Mouse (Mus musculus) thymus, adult 2 months (tissue): ENCODE measurements around the gene Sprr1a. TPM values are rescaled to one million over a fixed set of nuclear protein-coding genes. Genes with fewer than 3 reads are reported as not detected.
"Not testable (repeated sequence)": the region's sequence is repeated elsewhere in the genome, so short reads cannot be mapped to it uniquely, and the experiment has no call there.

Experiments used
- DNase-seq: peaks from one replicate; pipeline ENCODE4 v3.0.0; 2021
- H3K27ac ChIP-seq: fragments of 200-500 bp; 2 replicates; pipeline ENCODE4 v1.5.1; 2012; ENCODE audit warnings: low read length, control low read depth; ENCODE audit not compliant: control insufficient read depth, insufficient read depth
- H3K27me3 ChIP-seq: fragments of 200-500 bp; 2 replicates; pipeline ENCODE4 v1.6.1; 2012; ENCODE audit warnings: mild to moderate bottlenecking, low read length, moderate library complexity, mixed read lengths; ENCODE audit not compliant: control insufficient read depth, insufficient read depth
- H3K36me3 ChIP-seq: fragments of 200-500 bp; 2 replicates; pipeline ENCODE4 v1.6.1; 2012; ENCODE audit warnings: mild to moderate bottlenecking, low read length, moderate library complexity; ENCODE audit not compliant: control insufficient read depth, insufficient read depth
- H3K4me1 ChIP-seq: fragments of 200-500 bp; replicated peaks from 2 replicates; pipeline ENCODE4 v1.6.1; 2012; ENCODE audit warnings: low read length; ENCODE audit not compliant: control insufficient read depth, insufficient read depth
- H3K4me3 ChIP-seq: fragments of 200-500 bp; 2 replicates; pipeline ENCODE4 v1.5.1; 2012; ENCODE audit warnings: mild to moderate bottlenecking, low read length, control low read depth, moderate library complexity; ENCODE audit not compliant: control insufficient read depth, insufficient read depth
- CTCF ChIP-seq: fragments of 200-500 bp; IDR thresholded peaks from 2 replicates; pipeline ENCODE4 v1.5.1; 2012; ENCODE audit warnings: mild to moderate bottlenecking, control low read depth, low read length, moderate library complexity, borderline replicate concordance; ENCODE audit not compliant: control insufficient read depth, poor library complexity, insufficient read depth; ENCODE audit errors: extremely low read depth
- POLR2A ChIP-seq: fragments of 200-500 bp; IDR thresholded peaks from 2 replicates; pipeline ENCODE4 v1.6.1; 2012; ENCODE audit warnings: mild to moderate bottlenecking, low read length, control low read depth, moderate library complexity; ENCODE audit not compliant: control insufficient read depth, poor library complexity, insufficient read depth; ENCODE audit errors: extremely low read depth
- WGBS: fragments of 180-500 bp; shearing (Covaris S2); methylation state at CpG from one replicate; pipeline ENCODE4 v1.1.7; 2018; 5-methylcytosine and 5-hydroxymethylcytosine counted together
- polyA plus RNA-seq: library from polyadenylated mRNA; depleted of rRNA; stranded (reverse); fragments of >200 nt; gene quantifications from 2 replicates; pipeline ENCODE4 v1.2.3, GENCODE M21; 2012; rRNA removed

Gene Sprr1a
- polyA plus RNA-seq = 30.1 and 34.5 TPM in 2 replicates

DNA sequence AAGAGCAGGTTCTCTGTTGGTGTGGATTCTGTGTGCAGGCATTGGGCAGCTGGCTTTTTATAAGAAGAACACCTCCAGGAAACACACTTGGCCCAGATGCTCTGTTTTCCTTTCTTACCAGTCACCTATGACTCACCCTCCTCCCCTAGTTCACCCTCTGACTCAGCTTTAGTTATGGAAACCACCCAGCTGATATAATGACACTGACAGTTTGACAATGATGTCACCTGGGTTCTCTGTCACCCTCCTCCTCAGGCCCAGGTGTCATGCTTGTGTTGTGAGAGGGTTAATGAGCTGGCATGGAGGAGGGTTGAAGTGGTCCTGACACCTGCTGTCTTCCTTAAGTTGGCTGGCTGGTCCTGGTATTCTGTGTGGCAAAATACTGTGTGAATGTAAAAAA, at the start of gene Sprr1a:
Gene Sprr1a (minus strand): TSS at position 33 of the 400 bp plus-strand sequence.
- H3K27ac ChIP-seq = no peak within 1 kb of the TSS
- no peaks in the 10 kb centered on the region for H3K4me1 ChIP-seq
- no peak for DNase-seq
- no peak within 1 kb of the TSS for H3K4me3 ChIP-seq
- no peak for TF ChIP-seq POLR2A
- TF ChIP-seq CTCF = no peak
- no peaks in the 10 kb centered on the region for H3K36me3 ChIP-seq
- H3K27me3 ChIP-seq = no peaks in the 10 kb centered on the region

DNA sequence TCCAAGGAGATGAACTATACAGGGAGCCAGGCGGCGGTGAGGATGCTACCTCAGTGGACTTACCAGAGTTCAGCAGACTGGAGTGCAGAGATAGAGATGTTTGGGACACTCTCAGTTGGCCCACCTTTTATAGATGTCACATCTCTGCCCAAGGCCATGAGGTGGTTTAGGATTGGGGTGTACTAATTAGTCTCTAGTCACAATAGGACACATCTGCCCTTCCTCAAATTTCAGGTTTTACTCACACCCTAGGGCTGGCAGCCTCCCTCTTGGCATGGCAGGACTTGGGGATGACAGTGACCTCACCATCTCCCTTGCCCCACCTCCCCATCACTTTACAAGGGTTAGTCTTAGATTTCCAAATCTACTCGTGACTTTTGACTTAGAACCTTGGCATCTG, 48.7 kb upstream of the Sprr1a start, which contains the start of gene 2310046K23Rik:
Gene 2310046K23Rik (minus strand): TSS at position 101 of the 400 bp plus-strand sequence.
- Histone ChIP-seq H3K36me3 (no peaks in the 10 kb centered on the region), H3K27ac (no peak within 1 kb of the TSS), H3K4me3 (no peak within 1 kb of the TSS), H3K4me1 (no peaks in the 10 kb centered on the region), H3K27me3 (no peaks in the 10 kb centered on the region)
- no peak for DNase-seq
- 93% methylated on average over 3 of the region's 3 CpGs for WGBS
- no peak for TF ChIP-seq POLR2A
- no peak for TF ChIP-seq CTCF

DNA sequence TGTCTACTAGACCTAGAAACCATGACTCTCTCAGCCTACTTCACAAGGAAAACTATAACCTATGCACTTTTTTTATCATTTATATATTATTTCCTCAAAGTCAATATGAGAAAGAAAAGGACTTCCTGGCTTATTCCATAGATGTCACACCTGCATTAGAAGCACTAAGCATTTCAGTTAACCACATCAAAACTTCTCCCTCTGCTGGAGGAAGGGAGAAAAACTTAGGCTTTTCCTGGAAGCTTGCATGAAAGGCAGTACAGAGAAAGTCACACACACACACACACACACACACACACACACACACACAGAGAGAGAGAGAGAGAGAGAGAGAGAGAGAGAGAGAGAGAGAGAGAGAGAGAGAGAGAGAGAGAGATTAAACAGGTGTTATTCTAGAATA, 26.6 kb upstream of the Sprr1a start:
- Histone ChIP-seq H3K27me3 (no peaks in the 10 kb centered on the region), H3K36me3 (no peaks in the 10 kb centered on the region), H3K27ac (no peak overlapping the region), H3K4me1 (no peaks in the 10 kb centered on the region), H3K4me3 (no peak overlapping the region)
- DNase-seq = no peak
- TF ChIP-seq POLR2A (no peak), CTCF (no peak)

DNA sequence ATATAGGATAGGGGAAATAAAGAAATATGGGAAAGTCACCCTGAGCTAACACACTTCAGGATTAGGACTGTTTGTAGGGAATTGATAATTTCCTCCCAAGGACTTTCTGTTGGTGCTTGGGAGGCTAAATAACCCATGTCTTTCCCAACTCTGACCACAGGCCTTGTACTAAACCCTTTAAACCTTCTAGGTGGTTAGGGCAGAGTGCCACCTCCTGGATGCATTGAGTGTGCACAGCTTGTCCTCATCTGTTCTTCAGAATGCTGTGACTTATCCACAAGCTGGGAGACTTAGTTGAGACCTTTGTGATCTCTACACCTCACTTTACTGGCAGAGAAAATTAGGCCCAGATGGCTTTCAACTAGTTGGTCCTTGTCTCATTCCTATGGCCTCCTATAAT, 25.1 kb upstream of the Sprr1a start:
- Histone ChIP-seq H3K4me3 (no peak overlapping the region), H3K27ac (no peak overlapping the region), H3K36me3 (no peaks in the 10 kb centered on the region), H3K27me3 (no peaks in the 10 kb centered on the region), H3K4me1 (no peaks in the 10 kb centered on the region)
- no peak for DNase-seq
- TF ChIP-seq CTCF (no peak), POLR2A (no peak)

DNA sequence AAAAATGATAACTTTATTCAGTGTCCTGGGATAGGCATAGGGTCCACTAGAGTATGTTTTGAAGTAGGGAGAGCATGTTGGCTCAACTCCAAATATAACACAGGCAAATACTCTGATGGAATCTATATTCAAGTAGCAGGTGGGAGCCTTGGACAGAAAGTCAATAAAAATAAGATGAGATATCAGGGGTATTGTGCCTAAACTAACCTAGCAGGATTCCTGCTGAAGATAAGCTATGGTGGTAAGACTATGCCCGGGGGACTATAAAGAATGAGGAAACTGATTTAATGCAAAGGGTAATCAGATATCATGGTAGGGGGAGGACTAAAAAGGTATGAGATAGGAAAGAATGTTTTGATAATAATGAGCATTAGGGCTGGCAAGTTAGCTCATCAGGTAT, 22.5 kb upstream of the Sprr1a start:
- 85% methylated on average over 1 of the region's 1 CpGs for WGBS
- no peak for TF ChIP-seq POLR2A
- no peak for TF ChIP-seq CTCF

DNA sequence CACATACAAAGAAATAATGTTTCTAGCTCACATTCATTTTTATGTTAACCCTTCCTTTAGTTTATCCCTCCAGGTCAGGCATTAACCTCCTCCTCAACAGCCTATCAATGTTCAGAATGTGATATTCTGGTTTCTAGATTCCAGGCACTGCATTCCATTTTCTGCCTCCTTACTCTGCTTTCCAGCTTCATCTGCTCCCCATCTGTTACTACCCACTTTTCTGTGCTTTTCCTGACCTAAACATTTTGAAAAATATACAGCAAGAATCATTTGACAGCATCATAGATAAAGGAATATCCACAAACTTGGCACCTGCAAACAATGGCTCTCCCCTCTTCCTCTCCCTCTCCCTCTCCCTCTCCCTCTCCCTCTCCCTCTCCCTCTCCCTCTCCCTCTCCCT, 17.8 kb upstream of the Sprr1a start:
- Histone ChIP-seq H3K4me1 (no peaks in the 10 kb centered on the region), H3K27ac (no peak overlapping the region), H3K27me3 (no peaks in the 10 kb centered on the region), H3K4me3 (no peak overlapping the region), H3K36me3 (no peaks in the 10 kb centered on the region)
- DNase-seq = no peak
- no peak for TF ChIP-seq POLR2A
- TF ChIP-seq CTCF = no peak

More for the DNA sequence above, 22.5 kb upstream of the Sprr1a start:
- Histone ChIP-seq H3K27ac (no peak overlapping the region), H3K36me3 (no peaks in the 10 kb centered on the region), H3K27me3 (no peaks in the 10 kb centered on the region), H3K4me1 (no peaks in the 10 kb centered on the region), H3K4me3 (no peak overlapping the region)
- DNase-seq = no peak

DNA sequence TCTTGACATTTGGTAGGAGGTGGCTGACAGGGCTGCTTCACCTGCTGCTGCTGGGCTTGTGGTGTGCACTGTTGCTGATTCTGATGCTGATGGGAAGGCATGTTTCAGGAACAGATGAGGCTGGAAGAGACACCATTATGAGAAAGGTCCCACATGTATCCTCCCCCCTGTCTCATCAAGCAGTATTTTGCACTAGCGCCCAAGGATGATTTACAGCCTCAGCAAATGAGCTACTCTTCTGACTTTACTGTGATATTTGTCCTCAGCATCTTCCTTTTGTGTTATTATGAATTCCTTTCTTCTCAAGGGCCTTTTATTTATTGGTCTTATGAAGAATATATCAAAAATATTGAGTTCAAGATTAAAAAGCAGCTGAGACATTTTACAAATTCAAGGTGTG, 14.7 kb upstream of the Sprr1a start, which contains the start of gene Sprr4:
Gene Sprr4 (minus strand): TSS at position 101 of the 400 bp plus-strand sequence.
- no peak for TF ChIP-seq CTCF
- TF ChIP-seq POLR2A = no peak
- Histone ChIP-seq H3K27me3 (no peaks in the 10 kb centered on the region), H3K27ac (no peak within 1 kb of the TSS), H3K4me3 (no peak within 1 kb of the TSS), H3K36me3 (no peaks in the 10 kb centered on the region), H3K4me1 (no peaks in the 10 kb centered on the region)
- DNase-seq = no peak
- whole genome bisulfite sequencing = 91% methylated on average over 1 of the region's 1 CpGs

DNA sequence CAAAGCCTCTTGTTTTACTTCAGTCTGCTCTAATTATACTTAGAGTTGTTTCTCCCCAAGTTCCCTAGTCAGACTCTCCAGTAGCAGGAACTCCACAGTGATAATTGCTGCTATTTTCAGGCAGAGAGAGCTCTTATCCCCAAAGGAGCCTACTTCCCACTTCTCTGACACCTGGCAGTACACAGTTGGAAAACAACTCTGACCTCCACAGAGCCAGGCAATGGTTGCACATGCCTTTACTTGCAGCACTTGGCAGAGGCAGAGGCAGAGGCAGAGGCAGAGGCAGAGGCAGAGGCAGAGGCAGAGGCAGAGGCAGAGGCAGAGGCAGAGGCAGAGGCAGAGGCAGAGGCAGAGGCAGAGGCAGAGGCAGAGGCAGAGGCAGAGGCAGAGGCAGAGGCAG, 4.6 kb upstream of the Sprr1a start:
- DNase-seq, H3K4me3 ChIP-seq, H3K4me1 ChIP-seq, H3K27me3 ChIP-seq, H3K27ac ChIP-seq, H3K36me3 ChIP-seq: not testable (repeated sequence)
